Mouse (Mus musculus) forebrain, embryonic 13.5 days (tissue): Measurements from ENCODE around the gene Gm20458. TPM values are rescaled to one million over a fixed set of nuclear protein-coding genes. Genes with fewer than 3 reads are reported as not detected.
A peak's percentile ranks its signal among the peaks of the same experiment; 100 is the strongest.

Experiments used
- ATAC-seq: fragments of 200-750 bp; cut with Nextera tagmentation; 2 replicates; pipeline ENCODE4 v1.8.0; 2017
- H3K27ac ChIP-seq: fragments of 300-500 bp; sonication (generic); 2 replicates; pipeline ENCODE4 v1.5.1; 2015; ENCODE audit warnings: inconsistent platforms, mild to moderate bottlenecking, moderate library complexity
- H3K27me3 ChIP-seq: fragments of 300-500 bp; sonication (generic); 2 replicates; pipeline ENCODE4 v1.6.1; 2015; ENCODE audit warnings: mild to moderate bottlenecking, inconsistent platforms
- H3K36me3 ChIP-seq: fragments of 300-500 bp; sonication (generic); 2 replicates; pipeline ENCODE4 v1.6.1; 2015; ENCODE audit warnings: mild to moderate bottlenecking, inconsistent platforms; ENCODE audit not compliant: poor library complexity, severe bottlenecking
- H3K4me1 ChIP-seq: fragments of 300-500 bp; sonication (generic); 2 replicates; pipeline ENCODE4 v1.6.1; 2015; ENCODE audit warnings: inconsistent platforms
- H3K4me2 ChIP-seq: fragments of 300-500 bp; sonication (generic); 2 replicates; pipeline ENCODE4 v1.6.1; 2015; ENCODE audit warnings: inconsistent platforms, mild to moderate bottlenecking, moderate library complexity
- H3K4me3 ChIP-seq: fragments of 300-500 bp; sonication (generic); 2 replicates; pipeline ENCODE4 v1.5.1; 2015; ENCODE audit warnings: mild to moderate bottlenecking, inconsistent platforms
- H3K9ac ChIP-seq: fragments of 300-500 bp; sonication (generic); 2 replicates; pipeline ENCODE4 v1.6.1; 2015; ENCODE audit warnings: mild to moderate bottlenecking, inconsistent platforms
- H3K9me3 ChIP-seq: fragments of 300-500 bp; sonication (generic); replicated peaks from 2 replicates; pipeline ENCODE4 v1.6.1; 2016; ENCODE audit warnings: inconsistent platforms
- WGBS: fragments of 180-500 bp; shearing (Covaris S2); methylation state at CpG from one replicate; pipeline ENCODE4 v1.1.7; 2015; 5-methylcytosine and 5-hydroxymethylcytosine counted together
- polyA plus RNA-seq: library from polyadenylated mRNA; unstranded; fragments of >200 nt; fragmentation: Nextera tagmentation; extraction: Ambion mirVana; gene quantifications from 2 replicates; pipeline ENCODE4 v1.2.1, GENCODE M21; 2015

Gm20458 gene
- polyA plus RNA-seq, result 3.6 and 3.7 TPM in 2 replicates

- Histone ChIP-seq H3K9me3 (no peaks in the 10 kb centered on the region), H3K27me3 (no peaks in the 10 kb centered on the region), H3K4me2 (peak within 1 kb of the TSS; percentile 75), H3K36me3 (peaks cover 30% of the 10 kb centered on the region), H3K4me1 (peaks cover 21% of the 10 kb centered on the region), H3K4me3 (peak within 1 kb of the TSS; percentile 88), H3K27ac (peak within 1 kb of the TSS; percentile 87), H3K9ac (peak within 1 kb of the TSS; percentile 85)
- ATAC-seq, result peak; percentile 99
- under 1% methylated on average over 69 of the region's 79 CpGs for WGBS
Observed at GRCm38 (mm10) chr2:164460745-164461551, at the start of gene Gm20458. Gene Gm20458, plus strand, starts transcription at chr2:164460967.

- peak overlapping the region; percentile 45 for H3K4me2 ChIP-seq
- H3K4me3 ChIP-seq, result peak overlapping the region; percentile 15; the same call in 1 of the 2 replicates
- no peaks in the 10 kb centered on the region for H3K36me3 ChIP-seq
- peaks cover 41% of the 10 kb centered on the region for H3K27me3 ChIP-seq
- 0 out of 2 replicates have a peak, but pooled peaks cover 5% of the 10 kb centered on the region for H3K4me1 ChIP-seq
- peak overlapping the region; percentile 4; the same call in 1 of the 2 replicates for H3K9ac ChIP-seq
- no peak for ATAC-seq
- H3K9me3 ChIP-seq, result no peaks in the 10 kb centered on the region
- 24% methylated on average over 28 of the region's 28 CpGs for WGBS
- H3K27ac ChIP-seq, result no peak overlapping the region
Observed at GRCm38 (mm10) chr2:164414167-164414566, 46.6 kb upstream of the Gm20458 start.

GRCm38 (mm10) chr2:164414581-164414980, 46.2 kb upstream of the Gm20458 start:
- Histone ChIP-seq H3K9ac (no peak overlapping the region), H3K4me3 (0 out of 2 replicates have a peak overlapping the region, but pooled peaks have one; percentile 15), H3K27me3 (peaks cover 37% of the 10 kb centered on the region), H3K36me3 (no peaks in the 10 kb centered on the region), H3K4me1 (0 out of 2 replicates have a peak, but pooled peaks cover 5% of the 10 kb centered on the region), H3K27ac (no peak overlapping the region), H3K4me2 (peak overlapping the region; percentile 45), H3K9me3 (no peaks in the 10 kb centered on the region)
- ATAC-seq, result no peak
- 78% methylated on average over 10 of the region's 10 CpGs for whole genome bisulfite sequencing

GRCm38 (mm10) chr2:164417198-164417597, 43.6 kb upstream of the Gm20458 start:
- no peak for ATAC-seq
- no peak overlapping the region for H3K4me2 ChIP-seq
- 0 out of 2 replicates have a peak, but pooled peaks cover 5% of the 10 kb centered on the region for H3K4me1 ChIP-seq
- no peaks in the 10 kb centered on the region for H3K36me3 ChIP-seq
- H3K27ac ChIP-seq, result no peak overlapping the region
- peaks cover 21% of the 10 kb centered on the region for H3K27me3 ChIP-seq
- no peak overlapping the region for H3K4me3 ChIP-seq
- H3K9ac ChIP-seq, result no peak overlapping the region
- 2% methylated on average over 2 of the region's 2 CpGs for WGBS
- no peaks in the 10 kb centered on the region for H3K9me3 ChIP-seq

GRCm38 (mm10) chr2:164418308-164418875, 42.4 kb upstream of the Gm20458 start:
- 37% methylated on average over 3 of the region's 3 CpGs for WGBS
- no peaks in the 10 kb centered on the region for H3K36me3 ChIP-seq

GRCm38 (mm10) chr2:164419489-164419888, 41.3 kb upstream of the Gm20458 start:
- no peaks in the 10 kb centered on the region for H3K9me3 ChIP-seq
- 1% methylated on average over 3 of the region's 3 CpGs for WGBS
- 0 out of 2 replicates have a peak, but pooled peaks cover under 1% of the 10 kb centered on the region for H3K4me1 ChIP-seq
- H3K9ac ChIP-seq, result no peak overlapping the region
- no peak for ATAC-seq
- H3K27me3 ChIP-seq, result peaks cover 8% of the 10 kb centered on the region
- no peak overlapping the region for H3K4me3 ChIP-seq
- H3K27ac ChIP-seq, result no peak overlapping the region
- no peaks in the 10 kb centered on the region for H3K36me3 ChIP-seq
- no peak overlapping the region for H3K4me2 ChIP-seq

More at GRCm38 (mm10) chr2:164418308-164418875, 42.4 kb upstream of the Gm20458 start:
- Histone ChIP-seq H3K4me3 (no peak overlapping the region), H3K9me3 (no peaks in the 10 kb centered on the region), H3K4me1 (0 out of 2 replicates have a peak, but pooled peaks cover 5% of the 10 kb centered on the region), H3K4me2 (no peak overlapping the region), H3K27me3 (peaks cover 18% of the 10 kb centered on the region), H3K9ac (no peak overlapping the region), H3K27ac (no peak overlapping the region)
- no peak for ATAC-seq

- no peak overlapping the region for H3K4me3 ChIP-seq
- no peaks in the 10 kb centered on the region for H3K9me3 ChIP-seq
- no peak for ATAC-seq
- 89% methylated on average over 7 of the region's 7 CpGs for whole genome bisulfite sequencing
- H3K4me1 ChIP-seq, result no peaks in the 10 kb centered on the region
- H3K36me3 ChIP-seq, result no peaks in the 10 kb centered on the region
- no peak overlapping the region for H3K4me2 ChIP-seq
- no peaks in the 10 kb centered on the region; the same call in 1 of the 2 replicates for H3K27me3 ChIP-seq
- H3K9ac ChIP-seq, result no peak overlapping the region
- no peak overlapping the region for H3K27ac ChIP-seq
Observed at GRCm38 (mm10) chr2:164421306-164421705, 39.5 kb upstream of the Gm20458 start.

- no peaks in the 10 kb centered on the region for H3K36me3 ChIP-seq
- 88% methylated on average over 8 of the region's 8 CpGs for WGBS
- no peak for ATAC-seq
- H3K4me2 ChIP-seq, result no peak overlapping the region
- no peak overlapping the region for H3K4me3 ChIP-seq
- no peaks in the 10 kb centered on the region for H3K9me3 ChIP-seq
- no peak overlapping the region for H3K9ac ChIP-seq
- no peaks in the 10 kb centered on the region; the same call in 1 of the 2 replicates for H3K27me3 ChIP-seq
- H3K27ac ChIP-seq, result no peak overlapping the region
- no peaks in the 10 kb centered on the region for H3K4me1 ChIP-seq
Observed at GRCm38 (mm10) chr2:164421979-164422378, 38.8 kb upstream of the Gm20458 start.

- 88% methylated on average over 15 of the region's 15 CpGs for WGBS
- H3K4me2 ChIP-seq, result no peak overlapping the region
- H3K36me3 ChIP-seq, result no peaks in the 10 kb centered on the region
- no peaks in the 10 kb centered on the region for H3K9me3 ChIP-seq
- no peaks in the 10 kb centered on the region; the same call in 1 of the 2 replicates for H3K27me3 ChIP-seq
- H3K9ac ChIP-seq, result no peak overlapping the region
- no peak overlapping the region for H3K27ac ChIP-seq
- H3K4me1 ChIP-seq, result no peaks in the 10 kb centered on the region
- H3K4me3 ChIP-seq, result no peak overlapping the region
- ATAC-seq, result no peak
Observed at GRCm38 (mm10) chr2:164422675-164423393, 37.9 kb upstream of the Gm20458 start.

GRCm38 (mm10) chr2:164423464-164423863, 37.3 kb upstream of the Gm20458 start:
- WGBS, result 90% methylated on average over 11 of the region's 11 CpGs
- Histone ChIP-seq H3K4me2 (no peak overlapping the region), H3K9ac (no peak overlapping the region), H3K4me3 (no peak overlapping the region), H3K27ac (no peak overlapping the region), H3K27me3 (no peaks in the 10 kb centered on the region; the same call in 1 of the 2 replicates), H3K4me1 (no peaks in the 10 kb centered on the region), H3K36me3 (no peaks in the 10 kb centered on the region), H3K9me3 (no peaks in the 10 kb centered on the region)
- no peak for ATAC-seq

- no peaks in the 10 kb centered on the region for H3K4me1 ChIP-seq
- H3K9ac ChIP-seq, result no peak overlapping the region
- no peaks in the 10 kb centered on the region for H3K36me3 ChIP-seq
- no peak overlapping the region for H3K4me3 ChIP-seq
- no peaks in the 10 kb centered on the region for H3K27me3 ChIP-seq
- H3K4me2 ChIP-seq, result no peak overlapping the region
- no peak for ATAC-seq
- H3K27ac ChIP-seq, result no peak overlapping the region
- WGBS, result 92% methylated on average over 8 of the region's 8 CpGs
- no peaks in the 10 kb centered on the region for H3K9me3 ChIP-seq
Observed at GRCm38 (mm10) chr2:164424406-164424805, 36.4 kb upstream of the Gm20458 start.

- WGBS, result 81% methylated on average over 5 of the region's 5 CpGs
- H3K27me3 ChIP-seq, result no peaks in the 10 kb centered on the region
- no peak overlapping the region for H3K4me2 ChIP-seq
- no peak overlapping the region for H3K4me3 ChIP-seq
- no peaks in the 10 kb centered on the region for H3K36me3 ChIP-seq
- H3K4me1 ChIP-seq, result no peaks in the 10 kb centered on the region
- H3K9ac ChIP-seq, result no peak overlapping the region
- no peak for ATAC-seq
- no peak overlapping the region for H3K27ac ChIP-seq
- no peaks in the 10 kb centered on the region for H3K9me3 ChIP-seq
Observed at GRCm38 (mm10) chr2:164425401-164425800, 35.4 kb upstream of the Gm20458 start.
